Mouse (Mus musculus): Measurements from ENCODE around the gene Lrig2. TPM values are rescaled to one million over a fixed set of nuclear protein-coding genes. Genes with fewer than 3 reads are reported as not detected.

The Lrig2 gene
- polyA plus RNA-seq, 1 experiment from 2014 or later: 20.9 TPM

GRCm38 (mm10) chr3:104356106-104356505 lies 155.6 kb downstream of the Lrig2 start:
- ATAC-seq (no peak), DNase-seq (ENCODE audit: low spot score) (no peak)
- Histone ChIP-seq H3K9me3 (replicated peaks; ENCODE audit: control insufficient read depth, low read length) (no peaks in the 10 kb centered on the region), H3K4me1 (ENCODE audit: control insufficient read depth, insufficient read depth, low read length) (peaks cover 9% of the 10 kb centered on the region; the same call in 1 of the 2 replicates), H3K36me3 (ENCODE audit: control insufficient read depth, insufficient read depth, low read length) (no peaks in the 10 kb centered on the region), H3K27ac (ENCODE audit: low read depth, low read length) (no peak overlapping the region), H3K4me3 (ENCODE audit: low read depth, low read length) (no peak overlapping the region), H3K4me2 (ENCODE audit: low read length) (no peak overlapping the region), H3K27me3 (replicated peaks; ENCODE audit: control insufficient read depth, insufficient read depth, low read length) (no peaks in the 10 kb centered on the region), H3K9ac (ENCODE audit: low read length) (no peak overlapping the region)
- WGBS: 95% methylated on average over 5 of the region's 5 CpGs

- H3K4me1 ChIP-seq (ENCODE audit: control insufficient read depth, insufficient read depth, low read length): peaks cover 21% of the 10 kb centered on the region
- H3K4me3 ChIP-seq (ENCODE audit: low read depth, low read length): no peak overlapping the region
- DNase-seq (ENCODE audit: low spot score) (no peak), ATAC-seq (no peak)
- no peak overlapping the region for H3K4me2 ChIP-seq (ENCODE audit: low read length)
- H3K9me3 ChIP-seq (replicated peaks; ENCODE audit: control insufficient read depth, low read length): no peaks in the 10 kb centered on the region
- H3K27me3 ChIP-seq (replicated peaks; ENCODE audit: control insufficient read depth, insufficient read depth, low read length): no peaks in the 10 kb centered on the region
- WGBS: 26% methylated on average over 3 of the region's 3 CpGs
- no peak overlapping the region for H3K9ac ChIP-seq (ENCODE audit: low read length)
- H3K36me3 ChIP-seq (ENCODE audit: control insufficient read depth, insufficient read depth, low read length): no peaks in the 10 kb centered on the region
- no peak overlapping the region for H3K27ac ChIP-seq (ENCODE audit: low read depth, low read length)
Measured at GRCm38 (mm10) chr3:104353884-104354283, 157.8 kb downstream of the Lrig2 start.

GRCm38 (mm10) chr3:104352358-104353060 lies 159.2 kb downstream of the Lrig2 start:
- no peak overlapping the region for H3K9ac ChIP-seq (ENCODE audit: low read length)
- no peak for ATAC-seq
- no peaks in the 10 kb centered on the region for H3K36me3 ChIP-seq (ENCODE audit: control insufficient read depth, insufficient read depth, low read length)
- peaks cover 21% of the 10 kb centered on the region for H3K4me1 ChIP-seq (ENCODE audit: control insufficient read depth, insufficient read depth, low read length)
- H3K27me3 ChIP-seq (replicated peaks; ENCODE audit: control insufficient read depth, insufficient read depth, low read length): no peaks in the 10 kb centered on the region
- H3K4me2 ChIP-seq (ENCODE audit: low read length): no peak overlapping the region
- no peak overlapping the region for H3K27ac ChIP-seq (ENCODE audit: low read depth, low read length)
- H3K4me3 ChIP-seq (ENCODE audit: low read depth, low read length): no peak overlapping the region
- H3K9me3 ChIP-seq (replicated peaks; ENCODE audit: control insufficient read depth, low read length): no peaks in the 10 kb centered on the region
- 17% methylated on average over 7 of the region's 7 CpGs for WGBS
- peak; percentile 49 for DNase-seq (ENCODE audit: low spot score)

- Histone ChIP-seq H3K27me3 (replicated peaks; ENCODE audit: control insufficient read depth, insufficient read depth, low read length) (no peaks in the 10 kb centered on the region), H3K9me3 (replicated peaks; ENCODE audit: control insufficient read depth, low read length) (no peaks in the 10 kb centered on the region), H3K27ac (ENCODE audit: low read depth, low read length) (no peak overlapping the region), H3K4me2 (ENCODE audit: low read length) (no peak overlapping the region), H3K4me3 (ENCODE audit: low read depth, low read length) (no peak overlapping the region), H3K4me1 (ENCODE audit: control insufficient read depth, insufficient read depth, low read length) (peaks cover 21% of the 10 kb centered on the region), H3K36me3 (ENCODE audit: control insufficient read depth, insufficient read depth, low read length) (no peaks in the 10 kb centered on the region), H3K9ac (ENCODE audit: low read length) (no peak overlapping the region)
- 59% methylated on average over 2 of the region's 2 CpGs for WGBS
- ATAC-seq (no peak), DNase-seq (ENCODE audit: low spot score) (peak; percentile 34)
Measured at GRCm38 (mm10) chr3:104350253-104350945, 161.3 kb downstream of the Lrig2 start.

- Histone ChIP-seq H3K4me2 (ENCODE audit: low read length) (no peak overlapping the region), H3K4me1 (ENCODE audit: control insufficient read depth, insufficient read depth, low read length) (peaks cover 21% of the 10 kb centered on the region), H3K4me3 (ENCODE audit: low read depth, low read length) (no peak overlapping the region), H3K36me3 (ENCODE audit: control insufficient read depth, insufficient read depth, low read length) (no peaks in the 10 kb centered on the region), H3K9ac (ENCODE audit: low read length) (no peak overlapping the region), H3K27ac (ENCODE audit: low read depth, low read length) (0 out of 2 replicates have a peak overlapping the region, but pooled peaks have one; percentile 5), H3K27me3 (replicated peaks; ENCODE audit: control insufficient read depth, insufficient read depth, low read length) (no peaks in the 10 kb centered on the region), H3K9me3 (replicated peaks; ENCODE audit: control insufficient read depth, low read length) (no peaks in the 10 kb centered on the region)
- ATAC-seq: peak; percentile 46; the same call in 1 of the 2 replicates
- no peak for DNase-seq (ENCODE audit: low spot score)
- WGBS: 36% methylated on average over 2 of the region's 2 CpGs
Measured at GRCm38 (mm10) chr3:104349847-104350228, 161.9 kb downstream of the Lrig2 start.

GRCm38 (mm10) chr3:104349203-104349846 lies 162.4 kb downstream of the Lrig2 start:
- peak; percentile 54; the same call in 1 of the 2 replicates for ATAC-seq

More at GRCm38 (mm10) chr3:104349203-104349846, 162.4 kb downstream of the Lrig2 start:
- DNase-seq (ENCODE audit: low spot score): peak; percentile 73
- Histone ChIP-seq H3K36me3 (ENCODE audit: control insufficient read depth, insufficient read depth, low read length) (no peaks in the 10 kb centered on the region), H3K4me1 (ENCODE audit: control insufficient read depth, insufficient read depth, low read length) (peaks cover 21% of the 10 kb centered on the region), H3K27me3 (replicated peaks; ENCODE audit: control insufficient read depth, insufficient read depth, low read length) (no peaks in the 10 kb centered on the region), H3K27ac (ENCODE audit: low read depth, low read length) (peak overlapping the region; percentile 5; the same call in 1 of the 2 replicates), H3K9me3 (replicated peaks; ENCODE audit: control insufficient read depth, low read length) (no peaks in the 10 kb centered on the region), H3K4me2 (ENCODE audit: low read length) (no peak overlapping the region; the same call in 1 of the 2 replicates), H3K4me3 (ENCODE audit: low read depth, low read length) (no peak overlapping the region), H3K9ac (ENCODE audit: low read length) (no peak overlapping the region; the same call in 1 of the 2 replicates)
- WGBS: 2% methylated on average over 8 of the region's 8 CpGs

Other genes starting within 250 kb of the Lrig2 start
- 18.1 and 21.2 TPM in 2 replicates for gene Slc16a1, start 126.8 kb upstream of the Lrig2 start, polyA plus RNA-seq (2014; fragmentation: Nextera tagmentation; extraction: Ambion mirVana)